Mouse (Mus musculus): ENCODE measurements around the gene Crp.

The Crp gene

GRCm38 (mm10) chr1:172711396-172711795 is 13.5 kb downstream of the Crp start:
- DNase-seq (ENCODE audit: low read depth, low spot score) = no peak

GRCm38 (mm10) chr1:172711962-172712361 is 14.1 kb downstream of the Crp start:
- no peak for DNase-seq (ENCODE audit: low read depth, low spot score)

- no peak for DNase-seq (ENCODE audit: low read depth, low spot score)
These were observed 53.4 kb downstream of the Crp start for GRCm38 (mm10) chr1:172751241-172751640.

GRCm38 (mm10) chr1:172755151-172755550 is 57.3 kb downstream of the Crp start:
- no peak for DNase-seq (ENCODE audit: low read depth, low spot score)

GRCm38 (mm10) chr1:172759525-172759924 is 61.7 kb downstream of the Crp start:
- no peak for DNase-seq (ENCODE audit: low read depth, low spot score)

GRCm38 (mm10) chr1:172779195-172779594 is 81.3 kb downstream of the Crp start:
- DNase-seq (ENCODE audit: low read depth, low spot score) = no peak

GRCm38 (mm10) chr1:172785322-172785721 is 87.5 kb downstream of the Crp start:
- no peak for DNase-seq (ENCODE audit: low read depth, low spot score)

GRCm38 (mm10) chr1:172785886-172786285 is 88.0 kb downstream of the Crp start:
- DNase-seq (ENCODE audit: low read depth, low spot score) = no peak

- DNase-seq (ENCODE audit: low read depth, low spot score) = no peak
These were observed 131.1 kb downstream of the Crp start for GRCm38 (mm10) chr1:172828975-172829374.

GRCm38 (mm10) chr1:172847044-172847761 is 149.3 kb downstream of the Crp start:
- no peak for DNase-seq (ENCODE audit: low read depth, low spot score)

GRCm38 (mm10) chr1:172848171-172848570 is 150.3 kb downstream of the Crp start:
- DNase-seq (ENCODE audit: low read depth, low spot score) = no peak

GRCm38 (mm10) chr1:172875265-172875664 is 177.4 kb downstream of the Crp start:
- no peak for DNase-seq (ENCODE audit: low read depth, low spot score)

GRCm38 (mm10) chr1:172876675-172877074 is 178.8 kb downstream of the Crp start:
- no peak for DNase-seq (ENCODE audit: low read depth, low spot score)

All from c-Kit-negative CD71-positive TER-119-positive erythroid progenitor cells, embryonic 14.5 days (primary cell).